Comparison of ENCODE assay signal across 8 mouse cellular contexts in the genomic region with DNA sequence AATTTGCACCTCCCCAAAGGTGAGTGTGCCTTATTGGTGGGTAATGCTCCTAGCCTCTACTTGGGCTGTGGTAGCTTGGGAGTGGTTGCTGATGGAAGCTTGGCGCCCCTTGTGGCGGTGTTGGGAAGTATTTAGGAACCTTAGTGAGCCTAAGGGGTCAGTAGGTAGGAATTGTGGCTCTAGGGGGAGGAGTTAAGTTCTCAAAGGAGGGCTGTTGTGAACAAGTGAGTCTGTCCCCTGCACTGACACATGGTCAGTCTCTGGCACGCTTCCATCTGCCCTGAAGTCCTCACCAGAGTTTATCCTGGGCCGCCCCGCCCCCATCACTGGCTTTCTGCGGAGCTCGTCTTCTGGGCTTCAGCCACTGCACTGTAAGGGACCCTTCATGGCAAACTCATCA.
DNase-seq lines count a peak whose midpoint lies in the region; ATAC-seq lines count a peak whose summit lies in the region.

No protein-coding gene starts in this region.

- no peak overlapping the region for H3K4me3 ChIP-seq in hindbrain, embryonic 15.5 days
- no peak overlapping the region for H3K4me3 ChIP-seq in hindbrain, embryonic 12.5 days
- H3K4me3 ChIP-seq in heart, embryonic 11.5 days (ENCODE audit: low read depth, low read length): no peak overlapping the region

- no peaks in the 10 kb centered on the region for H3K9me3 ChIP-seq in hindbrain, embryonic 15.5 days
- no peaks in the 10 kb centered on the region for H3K9me3 ChIP-seq in hindbrain, embryonic 12.5 days (replicated peaks)
- H3K9me3 ChIP-seq in heart, embryonic 11.5 days (replicated peaks; ENCODE audit: control insufficient read depth, low read length): no peaks in the 10 kb centered on the region

- H3K36me3 ChIP-seq in hindbrain, embryonic 15.5 days: no peaks in the 10 kb centered on the region
- no peaks in the 10 kb centered on the region for H3K36me3 ChIP-seq in hindbrain, embryonic 12.5 days
- no peaks in the 10 kb centered on the region for H3K36me3 ChIP-seq in heart, embryonic 11.5 days (ENCODE audit: control insufficient read depth, insufficient read depth, low read length)

- H3K4me2 ChIP-seq in hindbrain, embryonic 15.5 days: no peak overlapping the region
- no peak overlapping the region for H3K4me2 ChIP-seq in hindbrain, embryonic 12.5 days (replicated peaks)
- H3K4me2 ChIP-seq in heart, embryonic 11.5 days: no peak overlapping the region

- no peaks in the 10 kb centered on the region for H3K27me3 ChIP-seq in hindbrain, embryonic 15.5 days
- H3K27me3 ChIP-seq in hindbrain, embryonic 12.5 days: no peaks in the 10 kb centered on the region
- H3K27me3 ChIP-seq in heart, embryonic 11.5 days (ENCODE audit: control insufficient read depth, insufficient read depth, low read length): no peaks in the 10 kb centered on the region

- 34% methylated on average over 7 of the region's 7 CpGs for WGBS in hindbrain, embryonic 15.5 days
- WGBS in hindbrain, embryonic 12.5 days: 21% methylated on average over 7 of the region's 7 CpGs
- 23% methylated on average over 7 of the region's 7 CpGs for WGBS in heart, embryonic 11.5 days (ENCODE audit: insufficient replicate concordance)

- H3K4me1 ChIP-seq in hindbrain, embryonic 15.5 days (replicated peaks): no peaks in the 10 kb centered on the region
- H3K4me1 ChIP-seq in hindbrain, embryonic 12.5 days: no peaks in the 10 kb centered on the region
- no peaks in the 10 kb centered on the region for H3K4me1 ChIP-seq in heart, embryonic 11.5 days (ENCODE audit: control insufficient read depth, insufficient read depth, low read length)

- H3K9ac ChIP-seq in hindbrain, embryonic 15.5 days: no peak overlapping the region
- H3K9ac ChIP-seq in hindbrain, embryonic 12.5 days: no peak overlapping the region
- no peak overlapping the region for H3K9ac ChIP-seq in heart, embryonic 11.5 days (ENCODE audit: low read depth, low read length)

- intact Hi-C loops in left cerebral cortex, postnatal 36 days (cut with DNase I): no loop called here

- peak; percentile 83 for DNase-seq in ZHBTc4 (ENCODE audit: low read depth, low spot score)
- peak; percentile 74 for DNase-seq in embryo, embryonic 10.5 days (ENCODE audit: low spot score)
- DNase-seq in kidney, postnatal 10 days: peak; percentile 64
- peak; percentile 66 for DNase-seq in retina, postnatal 1 day
- no peak for DNase-seq in left cerebral cortex, postnatal 36 days (ENCODE audit: low spot score in 2 of 2)

- ATAC-seq in hindbrain, embryonic 15.5 days (ENCODE audit: low FRiP score, low read depth): 0 out of 2 replicates have a peak, but pooled peaks have one; percentile 42
- ATAC-seq in hindbrain, embryonic 12.5 days (ENCODE audit: low FRiP score): no peak
- no peak for ATAC-seq in heart, embryonic 11.5 days (replicated peaks; ENCODE audit: insufficient number of reproducible peaks, low FRiP score, low TSS enrichment)

- H3K27ac ChIP-seq in hindbrain, embryonic 15.5 days (replicated peaks): no peak overlapping the region
- no peak overlapping the region for H3K27ac ChIP-seq in hindbrain, embryonic 12.5 days
- H3K27ac ChIP-seq in heart, embryonic 11.5 days (ENCODE audit: low read depth, low read length): no peak overlapping the region

Comparison
In these comparisons a context has a peak if more than half of its experiments do, and no peak if none do; other contexts are left out.
1. DNase-seq: peak in ZHBTc4 (single experiment), embryo, embryonic 10.5 days (single experiment), kidney, postnatal 10 days (single experiment) and retina, postnatal 1 day (single experiment); none in left cerebral cortex, postnatal 36 days (0 of 2).